Mouse (Mus musculus) liver, embryonic 14.5 days (tissue): ENCODE data around the gene Ppig.

Experiments
- CTCF ChIP-seq: IDR thresholded peaks from 2 replicates; pipeline ENCODE4 v1.5.1; 2016; ENCODE audit warnings: antibody characterized with exemption, low read depth, control low read depth
- EP300 ChIP-seq: IDR thresholded peaks from 2 replicates; pipeline ENCODE4 v1.6.1; 2016; ENCODE audit warnings: antibody characterized with exemption, low read depth

- TF ChIP-seq CTCF (no peak), EP300 (no peak)
Measured at GRCm38 (mm10) chr2:69690843-69691242, 31.5 kb upstream of the Ppig start.
